Mouse (Mus musculus) kidney, adult 2 months (tissue): ENCODE measurements around the gene Tubb4a. TPM values are rescaled to one million over a fixed set of nuclear protein-coding genes. Genes with fewer than 3 reads are reported as not detected.

ENCODE experiments used
- DNase-seq: peaks from one replicate; pipeline ENCODE4 v3.0.0; 2021
- H3K27ac ChIP-seq: fragments of 200-500 bp; 2 replicates; pipeline ENCODE4 v1.5.1; 2012; ENCODE audit warnings: low read depth, low read length, control low read depth, inconsistent platforms; ENCODE audit not compliant: insufficient read depth
- H3K27me3 ChIP-seq: fragments of 200-500 bp; replicated peaks from 2 replicates; pipeline ENCODE4 v1.6.1; 2012; ENCODE audit warnings: mild to moderate bottlenecking, moderate library complexity, low read length, inconsistent platforms; ENCODE audit not compliant: control insufficient read depth, insufficient read depth
- H3K36me3 ChIP-seq: fragments of 200-500 bp; 2 replicates; pipeline ENCODE4 v1.6.1; 2012; ENCODE audit warnings: mild to moderate bottlenecking, moderate library complexity, low read length, inconsistent platforms; ENCODE audit not compliant: control insufficient read depth, insufficient read depth
- H3K4me1 ChIP-seq: fragments of 200-500 bp; 2 replicates; pipeline ENCODE4 v1.6.1; 2011; ENCODE audit warnings: low read length; ENCODE audit not compliant: control insufficient read depth, insufficient read depth
- H3K4me3 ChIP-seq: fragments of 200-500 bp; 2 replicates; pipeline ENCODE4 v1.5.1; 2011; ENCODE audit warnings: mild to moderate bottlenecking, low read depth, low read length, control low read depth; ENCODE audit not compliant: insufficient read depth
- CTCF ChIP-seq: fragments of 200-500 bp; conservative IDR thresholded peaks from 2 replicates; pipeline ENCODE4 v1.5.1; 2011; ENCODE audit warnings: low read depth, mild to moderate bottlenecking, control low read depth, low read length, moderate library complexity, mixed read lengths; ENCODE audit not compliant: insufficient read depth, insufficient read length
- POLR2A ChIP-seq: fragments of 200-500 bp; IDR thresholded peaks from one replicate; pipeline ENCODE4 v1.6.1; 2011; ENCODE audit warnings: low read depth, low read length, control low read depth
- WGBS: fragments of 180-500 bp; shearing (Covaris S2); methylation state at CpG from one replicate; pipeline ENCODE4 v1.1.7; 2018; 5-methylcytosine and 5-hydroxymethylcytosine counted together
- polyA plus RNA-seq: library from polyadenylated mRNA; depleted of rRNA; stranded (reverse); fragments of >200 nt; gene quantifications from 2 replicates; pipeline ENCODE4 v1.2.3, GENCODE M21; 2012

Gene Tubb4a
- polyA plus RNA-seq, 1 experiment: 2.9 TPM

DNA sequence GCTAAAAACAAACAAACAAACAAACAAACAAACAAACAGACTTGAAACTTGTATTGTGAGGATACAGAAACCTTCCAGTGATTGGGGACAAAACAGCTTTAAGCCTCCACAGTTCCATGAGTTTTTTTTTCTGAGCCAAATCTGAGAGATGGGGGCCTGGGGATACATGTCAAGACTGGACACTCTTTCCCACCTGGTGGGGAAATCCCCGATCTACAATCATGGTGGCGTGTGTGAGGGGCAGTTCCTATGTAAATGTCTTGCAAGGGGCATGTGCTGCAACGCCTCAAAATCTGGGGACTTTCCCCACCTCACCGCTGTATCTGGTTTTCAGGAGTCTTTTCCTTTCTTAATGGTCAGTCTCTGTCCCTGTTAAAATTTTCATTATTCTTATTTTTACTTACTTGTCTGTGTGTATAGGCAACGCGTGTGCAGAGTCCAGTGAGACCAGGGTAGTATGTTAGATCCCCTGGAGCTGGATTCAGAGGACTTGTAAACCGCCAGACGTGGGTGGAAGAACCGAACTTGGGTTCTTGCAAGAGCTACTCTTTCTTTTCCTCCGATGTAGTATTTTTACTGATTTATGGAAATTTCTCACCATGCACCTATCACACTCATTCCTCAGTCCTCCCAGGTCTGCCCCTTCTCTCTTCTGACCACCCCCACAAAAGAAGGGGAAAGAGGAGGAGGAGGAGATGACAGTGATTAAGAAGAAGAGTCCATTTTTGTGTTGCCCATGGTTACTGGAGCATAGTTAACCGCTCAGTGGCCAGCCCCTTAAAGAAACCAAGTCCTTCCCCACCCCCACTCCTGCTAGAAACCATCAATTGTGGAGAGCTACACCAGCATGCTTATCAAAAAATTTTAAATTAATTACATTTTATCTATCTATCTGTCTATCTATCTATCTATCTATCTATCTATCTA lies 35.9 kb upstream of the Tubb4a start:
- no peak for TF ChIP-seq CTCF
- no peak for TF ChIP-seq POLR2A
- WGBS: 88% methylated on average over 11 of the region's 11 CpGs
- Histone ChIP-seq H3K27me3 (no peaks in the 10 kb centered on the region), H3K4me1 (no peaks in the 10 kb centered on the region), H3K27ac (no peak overlapping the region), H3K4me3 (no peak overlapping the region), H3K36me3 (no peaks in the 10 kb centered on the region)
- DNase-seq: no peak

DNA sequence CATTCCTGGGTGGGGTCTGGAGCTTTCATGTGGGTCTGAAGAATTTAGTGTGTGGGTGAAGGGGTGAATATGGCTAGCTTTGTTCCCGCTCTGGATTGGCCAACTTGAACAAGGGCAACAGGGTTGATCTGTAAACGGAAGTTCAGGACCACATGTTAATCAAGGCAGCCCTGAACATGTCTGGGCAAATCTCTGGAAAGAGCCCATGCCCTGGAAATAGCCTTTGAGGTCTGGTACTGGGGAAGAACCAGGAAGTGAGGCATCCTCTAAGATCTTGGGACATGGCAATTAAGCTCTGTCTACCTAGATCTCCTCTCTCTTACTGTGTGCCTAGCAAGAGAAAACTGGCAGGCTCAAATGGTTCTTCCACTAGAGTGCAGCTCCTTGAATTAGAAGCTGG lies 34.3 kb upstream of the Tubb4a start:
- no peaks in the 10 kb centered on the region for H3K27me3 ChIP-seq
- DNase-seq: no peak
- H3K36me3 ChIP-seq: no peaks in the 10 kb centered on the region
- H3K4me1 ChIP-seq: no peaks in the 10 kb centered on the region
- H3K27ac ChIP-seq: no peak overlapping the region
- H3K4me3 ChIP-seq: no peak overlapping the region
- TF ChIP-seq CTCF (no peak), POLR2A (no peak)
- WGBS: 84% methylated on average over 2 of the region's 2 CpGs

DNA sequence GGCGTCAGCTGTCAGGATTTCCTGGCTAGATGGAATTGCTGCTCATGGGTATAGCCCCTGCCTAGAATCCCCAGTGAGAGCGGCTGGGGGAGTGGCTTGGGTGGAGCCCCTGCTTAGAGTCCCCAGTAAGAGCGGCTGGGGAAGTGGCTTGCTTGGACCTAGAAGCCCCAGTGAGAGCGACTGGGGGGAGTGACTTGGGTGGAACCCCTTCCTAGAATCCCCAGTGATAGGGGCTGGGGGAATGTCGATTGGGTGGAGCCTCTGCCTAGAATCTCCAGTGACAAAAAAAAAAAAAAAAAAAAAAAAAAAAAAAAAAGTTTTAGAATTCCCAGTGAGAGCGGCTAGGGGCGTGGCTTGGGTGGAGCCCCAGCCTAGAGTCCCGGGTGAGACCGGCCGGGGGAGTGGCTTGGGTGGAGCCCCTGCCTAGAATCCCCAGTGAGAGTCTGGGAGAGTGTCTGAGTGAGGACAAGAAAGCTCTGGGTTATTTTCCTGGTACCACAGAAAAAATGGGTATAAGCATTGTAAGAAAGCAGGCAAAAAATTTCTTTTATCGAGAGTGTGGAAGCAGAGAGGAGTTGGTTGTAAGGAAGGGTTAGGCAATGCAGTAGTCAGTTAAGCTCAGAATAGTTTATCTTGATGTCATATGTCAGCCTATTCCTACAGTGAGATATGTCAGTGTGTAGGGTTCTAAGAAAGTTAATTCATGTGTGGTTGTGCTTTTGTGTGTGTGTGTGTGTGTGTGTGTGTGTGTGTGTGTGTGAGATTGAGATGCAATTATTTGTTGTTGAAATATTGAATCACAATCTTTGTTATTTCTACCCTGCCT lies 31.2 kb upstream of the Tubb4a start:
- Histone ChIP-seq H3K36me3 (no peaks in the 10 kb centered on the region), H3K27ac (no peak overlapping the region), H3K27me3 (no peaks in the 10 kb centered on the region), H3K4me3 (no peak overlapping the region), H3K4me1 (no peaks in the 10 kb centered on the region)
- TF ChIP-seq POLR2A (no peak), CTCF (no peak)
- WGBS: 6% methylated on average over 11 of the region's 11 CpGs
- peak; percentile 6 for DNase-seq

DNA sequence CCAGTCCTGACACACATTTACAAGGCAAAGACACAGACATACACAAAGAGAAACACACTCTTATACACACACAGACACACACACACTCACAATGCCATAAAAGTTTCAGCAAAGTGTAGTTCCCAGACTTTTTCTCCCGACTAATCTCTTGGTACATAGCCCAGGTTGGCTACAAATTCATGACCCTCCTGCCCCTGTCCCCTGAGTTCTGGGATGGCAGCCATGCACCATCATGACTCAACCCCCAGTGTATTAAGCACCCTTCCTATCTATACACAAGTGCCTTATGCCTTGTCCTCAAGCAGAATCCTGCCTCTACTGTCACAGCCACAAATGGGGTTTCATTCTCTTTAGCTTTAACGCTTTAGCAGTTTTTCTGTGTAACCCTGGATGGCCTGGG lies 29.2 kb upstream of the Tubb4a start:
- TF ChIP-seq POLR2A (no peak), CTCF (no peak)
- Histone ChIP-seq H3K27ac (no peak overlapping the region), H3K27me3 (no peaks in the 10 kb centered on the region), H3K36me3 (no peaks in the 10 kb centered on the region), H3K4me3 (no peak overlapping the region), H3K4me1 (no peaks in the 10 kb centered on the region)
- DNase-seq: no peak
- 75% methylated on average over 2 of the region's 2 CpGs for WGBS

DNA sequence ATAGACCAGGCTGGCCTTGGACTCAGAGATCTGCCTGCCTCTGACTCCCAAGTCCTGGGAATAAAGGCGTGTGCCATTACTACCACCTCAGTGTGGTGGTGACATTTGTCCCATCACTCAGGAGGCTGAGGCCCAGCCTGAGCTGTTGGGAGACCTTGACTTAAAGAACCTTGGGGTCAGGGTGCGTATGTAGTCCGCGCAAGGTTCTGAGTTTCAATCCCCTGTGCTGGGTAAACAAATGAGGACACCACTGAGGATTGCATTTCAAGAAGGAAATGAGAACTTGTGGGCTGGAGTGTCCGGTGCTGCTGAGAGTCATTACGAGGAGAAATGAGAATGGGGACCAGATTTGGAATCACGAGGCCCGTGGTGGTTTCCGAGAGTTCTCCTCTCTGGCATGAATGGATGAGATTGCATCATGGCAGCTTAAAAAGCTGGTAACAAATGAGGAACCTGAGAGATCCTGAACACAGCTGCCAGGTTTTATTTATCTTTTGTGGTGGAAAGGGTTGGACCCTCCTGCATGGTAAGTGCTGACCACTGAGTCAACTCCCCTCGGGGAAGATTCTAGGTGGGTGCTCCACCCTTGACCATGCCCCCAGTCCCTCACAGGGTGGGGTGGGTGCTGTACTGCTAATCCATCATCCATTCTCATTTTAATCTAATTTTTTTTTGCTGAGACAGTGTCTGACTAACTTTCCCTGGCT lies 25.3 kb upstream of the Tubb4a start:
- no peak overlapping the region for H3K27ac ChIP-seq
- TF ChIP-seq POLR2A (no peak), CTCF (no peak)
- DNase-seq: peak; percentile 29
- no peaks in the 10 kb centered on the region for H3K36me3 ChIP-seq
- no peak overlapping the region for H3K4me3 ChIP-seq
- H3K27me3 ChIP-seq: no peaks in the 10 kb centered on the region
- H3K4me1 ChIP-seq: no peaks in the 10 kb centered on the region
- WGBS: 71% methylated on average over 10 of the region's 10 CpGs

DNA sequence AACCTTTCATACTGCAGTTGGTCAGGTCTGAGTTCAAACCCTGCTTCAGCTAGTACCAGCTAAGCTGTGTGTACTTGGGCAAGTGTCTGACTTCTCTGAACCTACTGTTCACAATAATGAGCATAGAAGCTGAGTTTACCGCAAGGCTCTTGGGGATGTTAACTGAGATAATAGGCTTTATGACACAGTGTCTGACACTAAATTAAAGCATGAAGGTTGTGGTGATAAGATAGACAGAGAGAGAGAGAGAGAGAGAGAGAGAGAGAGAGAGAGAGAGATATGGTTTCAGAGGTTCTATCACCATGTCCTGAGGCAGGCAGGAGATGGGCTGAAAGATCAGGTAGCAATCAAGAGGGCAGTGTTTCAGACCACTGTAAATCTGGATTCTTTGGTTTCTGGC lies 22.4 kb upstream of the Tubb4a start:
- Histone ChIP-seq H3K4me3 (no peak overlapping the region), H3K36me3 (no peaks in the 10 kb centered on the region), H3K27me3 (0 out of 2 replicates have a peak, but pooled peaks cover 2% of the 10 kb centered on the region), H3K4me1 (no peaks in the 10 kb centered on the region), H3K27ac (no peak overlapping the region)
- no peak for TF ChIP-seq POLR2A
- no peak for TF ChIP-seq CTCF
- 97% methylated on average over 1 of the region's 1 CpGs for WGBS
- DNase-seq: no peak
